Mouse (Mus musculus) retina, postnatal 1 day (tissue): ENCODE results near the gene Lce1l.
"Not testable (repeated sequence)": the region's sequence is repeated elsewhere in the genome, so short reads cannot be mapped to it uniquely, and the experiment has no call there.

Experiments used
- DNase-seq: peaks from one replicate; pipeline ENCODE4 v3.0.0-alpha.2; 2012

Lce1l gene

DNA sequence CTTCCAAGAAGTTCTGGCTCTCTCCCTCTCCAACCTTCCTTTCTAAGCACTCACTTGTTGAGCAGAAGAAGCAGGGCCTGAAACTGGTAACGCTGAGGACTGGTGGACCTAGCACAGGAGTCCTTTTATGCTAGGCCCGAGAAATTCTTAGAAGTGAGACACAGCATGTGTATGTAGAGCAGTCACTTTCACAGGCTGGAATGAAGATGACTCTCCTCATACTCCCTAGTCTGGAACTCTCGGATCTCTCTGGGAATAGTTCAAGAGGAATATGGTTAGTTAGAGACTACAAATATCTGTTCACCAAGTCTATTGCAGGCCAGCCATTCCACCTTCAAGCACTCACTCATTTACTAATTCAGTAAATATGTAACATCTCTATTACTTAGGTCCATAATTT is at the start of gene Lce1l:
Gene Lce1l, minus strand, starts transcription at position 101 of the 400 bp plus-strand sequence.
- DNase-seq = no peak

DNA sequence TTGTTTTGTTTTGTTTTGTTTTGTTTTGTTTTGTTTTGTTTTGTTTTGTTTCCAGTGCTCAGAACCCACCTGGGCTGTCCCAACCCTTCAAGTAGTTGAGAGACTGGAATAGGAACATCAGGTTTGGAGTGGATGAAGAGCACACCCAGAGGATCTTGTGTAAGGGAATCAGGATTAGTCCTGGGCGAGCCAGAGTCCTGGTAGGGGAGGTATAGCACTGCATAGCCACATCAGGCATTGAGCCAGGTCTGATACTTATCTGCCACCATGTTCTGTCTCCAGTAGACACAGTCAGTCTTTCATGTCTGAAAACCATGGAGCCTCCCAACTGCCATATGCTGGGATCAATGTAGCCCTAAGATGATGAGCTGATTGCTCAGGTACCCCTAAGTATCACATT is 43.4 kb upstream of the Lce1l start:
- no peak for DNase-seq

DNA sequence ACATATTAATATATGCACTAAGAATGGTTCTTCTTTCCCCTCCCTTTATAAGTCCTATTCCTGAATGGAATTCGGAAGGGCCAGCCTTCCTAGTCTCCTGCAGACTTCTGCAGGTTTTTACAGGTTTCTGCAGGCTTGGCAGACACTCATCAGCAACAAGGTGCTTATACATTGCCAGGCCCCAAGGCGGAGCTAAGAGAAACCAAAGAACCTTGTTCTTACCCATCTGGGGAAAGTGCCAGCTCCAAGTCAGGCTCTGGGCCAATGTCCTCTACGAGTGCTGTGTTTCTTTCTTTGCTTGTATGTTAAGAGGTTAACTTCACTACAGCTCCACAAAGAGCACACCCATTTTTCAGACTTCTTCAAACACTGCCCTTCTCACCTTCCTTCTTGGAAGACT is 43.0 kb upstream of the Lce1l start:
- no peak for DNase-seq

DNA sequence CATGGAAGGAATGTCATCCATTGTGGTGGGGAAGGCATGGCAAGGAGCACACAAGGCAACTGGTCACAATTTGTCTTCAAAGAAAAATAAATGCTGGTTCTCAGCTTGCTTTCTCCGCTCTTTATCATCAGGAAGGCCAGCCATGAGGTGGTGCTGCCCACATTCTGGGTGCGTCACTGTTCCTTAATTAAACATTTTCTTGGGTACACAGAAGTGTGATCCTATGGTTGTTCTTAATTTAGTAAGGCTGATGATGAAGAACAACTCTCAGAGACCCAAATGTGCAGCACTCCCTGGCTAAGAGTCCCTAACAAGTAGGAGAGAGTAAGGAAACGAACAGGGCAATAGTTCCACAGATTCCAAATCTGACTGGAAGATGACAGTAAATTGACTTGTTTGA is 23.1 kb upstream of the Lce1l start:
- no peak for DNase-seq

DNA sequence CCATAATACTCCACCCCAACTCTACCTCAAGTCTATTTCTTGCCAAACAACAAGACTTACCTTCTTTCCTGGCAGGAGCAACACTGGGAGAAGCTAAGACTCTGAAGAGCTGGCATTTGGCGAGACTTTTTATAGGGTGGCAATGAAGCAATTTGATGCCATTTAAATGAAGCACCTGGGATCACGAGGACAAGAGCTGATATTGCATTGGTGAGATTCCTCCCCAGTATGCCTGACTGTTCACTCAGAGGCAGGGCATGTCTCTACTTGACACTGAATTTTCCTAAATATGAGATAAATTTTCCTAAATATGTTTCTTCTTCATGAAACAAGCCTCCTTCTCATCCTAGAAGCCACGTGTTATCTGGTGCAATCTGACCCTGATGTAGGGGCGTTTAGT is 19.0 kb upstream of the Lce1l start, which contains the start of gene 2310050C09Rik:
Gene 2310050C09Rik, minus strand, starts transcription at position 101 of the 400 bp plus-strand sequence.
- no peak for DNase-seq

DNA sequence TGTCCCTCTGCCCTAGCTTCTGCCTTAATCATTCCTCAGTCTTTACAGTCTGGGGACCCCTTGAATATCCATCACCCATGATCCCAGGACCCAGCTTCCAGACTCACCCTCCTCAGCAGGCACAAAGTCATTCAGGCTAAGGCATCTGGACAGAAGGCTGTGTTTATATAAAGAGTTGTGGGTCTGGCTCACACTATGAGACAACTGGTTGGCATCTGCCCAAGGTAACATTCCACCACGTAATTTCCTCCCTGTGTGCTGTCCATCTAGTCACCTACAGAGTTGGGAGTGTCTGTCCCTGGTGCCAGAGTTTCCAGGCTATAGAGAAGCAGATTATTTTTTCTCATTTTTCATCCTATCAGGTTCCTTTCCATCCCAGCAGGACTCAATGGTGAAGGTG is 24.0 kb downstream of the Lce1l start, which contains the start of gene Kprp:
Gene Kprp, minus strand, starts transcription at position 140 of the 400 bp plus-strand sequence.
- no peak for DNase-seq

DNA sequence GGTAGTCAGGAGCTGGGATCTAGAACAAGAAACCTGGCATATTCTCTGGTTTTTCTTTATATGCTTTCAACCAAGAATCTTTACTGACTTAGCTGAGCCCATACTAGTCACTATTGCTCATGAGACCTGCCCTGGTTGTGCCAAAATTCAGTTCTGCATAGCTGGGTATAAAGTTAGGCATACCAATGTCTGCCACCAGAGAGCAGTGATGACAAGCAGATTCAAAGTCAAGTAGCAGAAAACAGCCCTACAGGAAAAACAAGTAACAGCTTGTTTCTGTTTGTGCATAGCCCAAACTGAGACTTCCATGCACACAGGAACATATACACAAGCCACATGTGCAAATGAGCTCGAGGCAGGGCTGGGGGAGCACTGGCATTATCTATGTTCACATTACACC is 25.3 kb downstream of the Lce1l start:
- no peak for DNase-seq

DNA sequence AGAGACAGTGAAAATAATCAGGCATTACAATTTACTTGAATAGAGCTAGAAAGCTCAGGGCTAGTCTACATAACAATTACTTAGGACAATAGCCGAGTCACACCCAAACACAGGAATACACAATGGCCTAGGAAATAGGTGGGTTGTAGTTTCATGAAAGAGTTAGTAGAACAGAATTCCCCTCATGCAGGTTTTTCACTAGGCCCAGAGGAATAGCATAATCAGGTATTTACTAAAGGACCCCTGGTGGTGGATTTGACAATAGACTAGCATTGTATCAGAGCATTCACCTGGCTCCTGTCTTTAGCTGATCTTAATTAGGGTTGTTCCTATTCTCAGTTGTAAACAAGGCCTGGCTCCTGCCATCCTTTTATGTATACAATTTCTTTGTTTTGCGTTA is 35.0 kb downstream of the Lce1l start:
- not testable (repeated sequence) for DNase-seq

DNA sequence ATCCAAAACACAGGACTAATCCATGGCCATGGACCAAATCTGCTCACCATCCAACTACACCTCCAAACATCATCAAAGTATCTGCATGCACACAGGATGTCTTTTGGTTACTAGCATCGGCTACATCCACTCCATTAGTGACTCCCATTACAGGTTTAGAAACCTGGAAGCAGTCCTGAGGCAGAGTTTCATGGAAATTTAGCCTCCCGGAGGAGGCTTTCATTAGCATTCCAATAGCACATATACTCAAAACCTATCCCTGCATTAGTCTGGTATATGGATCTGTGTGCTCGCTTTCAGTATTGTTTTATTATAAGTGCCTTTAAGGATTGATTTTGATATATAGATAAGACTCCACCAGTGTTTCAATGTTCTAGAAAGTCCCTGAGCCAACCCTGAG is 35.5 kb downstream of the Lce1l start:
- no peak for DNase-seq

DNA sequence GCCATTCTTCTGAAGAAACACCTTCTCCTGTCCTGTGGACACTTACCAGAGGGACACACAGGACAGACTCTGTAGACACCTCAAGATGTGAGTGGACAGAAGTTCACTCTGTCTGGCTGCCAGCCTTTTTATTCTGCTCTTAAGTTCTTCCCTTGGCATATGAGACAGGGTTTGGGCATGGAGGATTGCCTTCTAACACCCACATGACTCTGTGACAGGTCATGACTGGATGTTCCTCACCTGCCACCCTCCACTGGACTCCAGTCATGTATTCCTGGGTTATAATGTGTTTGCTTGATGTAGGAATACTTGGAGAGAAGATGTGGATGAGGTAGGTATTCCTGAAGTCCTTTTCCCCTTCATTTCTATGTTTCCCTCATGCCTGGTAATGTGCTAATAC is 43.3 kb downstream of the Lce1l start, which contains the start of gene Lce1k:
Gene Lce1k, minus strand, starts transcription at position 101 of the 400 bp plus-strand sequence.
- no peak for DNase-seq
